Mouse (Mus musculus): ENCODE data around the gene Ripk4. TPM values are rescaled to one million over a fixed set of nuclear protein-coding genes. Genes with fewer than 3 reads are reported as not detected.

Ripk4 gene
- polyA plus RNA-seq, 2 experiments: 1.4 to 1.8 TPM

DNA sequence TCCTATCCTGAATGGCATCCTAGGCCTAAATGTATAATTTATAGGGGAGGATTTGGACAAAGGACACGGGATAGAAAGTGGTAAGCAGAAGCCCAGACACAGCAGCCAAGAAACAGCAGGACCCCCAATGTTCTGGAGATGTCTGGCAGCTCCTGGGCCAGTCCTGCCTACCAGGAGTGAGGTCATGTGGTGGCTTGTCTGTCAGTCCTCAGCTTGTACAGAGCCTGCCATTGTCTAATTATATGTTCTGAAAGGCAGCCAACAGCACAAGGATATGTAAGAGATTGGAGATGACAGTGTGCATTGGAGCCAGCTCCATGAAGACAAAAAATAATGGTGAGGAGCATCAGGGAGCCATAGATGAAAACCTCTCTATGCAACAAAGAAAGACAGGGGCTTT, 61.7 kb downstream of the Ripk4 start:
- no peak overlapping the region for H3K4me2 ChIP-seq (ENCODE audit: low read depth)
- H3K9ac ChIP-seq (replicated peaks): no peak overlapping the region
- TF ChIP-seq EP300 (IDR thresholded peaks at IDR 0.05; ENCODE audit: low read depth) (no peak), CTCF (IDR thresholded peaks at IDR 0.05; ENCODE audit: low read depth) (no peak)
- no peaks in the 10 kb centered on the region for H3K36me3 ChIP-seq (replicated peaks; ENCODE audit: control insufficient read depth, insufficient read depth, low read depth)
- H3K4me1 ChIP-seq (replicated peaks; ENCODE audit: control insufficient read depth in 2 of 2, insufficient read depth in 2 of 2, low read length in 1 of 2): no peaks in the 10 kb centered on the region
- H3K27ac ChIP-seq: no peak overlapping the region
- ATAC-seq (ENCODE audit: insufficient read depth) (no peak), DNase-seq (ENCODE audit: low read depth in 3 of 3, low spot score in 3 of 3) (no peak)
- 52% methylated on average over 1 of the region's 1 CpGs for WGBS (ENCODE audit: insufficient replicate concordance)
- no peaks in the 10 kb centered on the region for H3K27me3 ChIP-seq (ENCODE audit: control insufficient read depth, insufficient read depth, low read length)
- H3K9me3 ChIP-seq (ENCODE audit: control insufficient read depth, low read length): no peaks in the 10 kb centered on the region
- H3K4me3 ChIP-seq (ENCODE audit: insufficient read depth in 1 of 2, low read depth in 2 of 2, low read length in 2 of 2): no peak overlapping the region

DNA sequence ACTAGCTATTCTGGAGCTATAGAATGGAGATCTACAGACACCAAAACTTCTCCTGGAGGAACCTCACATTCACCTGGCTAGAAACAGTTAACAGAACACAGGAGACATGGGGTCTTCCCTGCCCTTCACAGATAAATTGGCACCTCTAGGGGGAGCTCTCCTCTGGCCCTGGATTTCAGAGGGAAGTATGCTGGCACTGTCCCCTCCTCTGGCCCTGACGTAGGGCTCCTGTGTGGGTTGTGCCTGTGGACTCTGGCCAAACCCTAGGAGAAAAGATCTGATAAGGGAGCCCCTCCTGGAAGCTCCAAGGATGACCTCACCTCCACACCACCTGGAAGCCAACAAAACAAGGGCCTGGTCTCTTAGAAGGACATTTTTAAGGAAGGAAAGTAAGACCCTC, 65.8 kb downstream of the Ripk4 start:
- Histone ChIP-seq H3K9ac (replicated peaks) (no peak overlapping the region), H3K4me1 (replicated peaks; ENCODE audit: control insufficient read depth in 2 of 2, insufficient read depth in 2 of 2, low read length in 1 of 2) (no peaks in the 10 kb centered on the region), H3K27ac (no peak overlapping the region), H3K36me3 (replicated peaks; ENCODE audit: control insufficient read depth, insufficient read depth, low read depth) (no peaks in the 10 kb centered on the region), H3K27me3 (ENCODE audit: control insufficient read depth, insufficient read depth, low read length) (no peaks in the 10 kb centered on the region), H3K4me2 (ENCODE audit: low read depth) (no peak overlapping the region), H3K9me3 (ENCODE audit: control insufficient read depth, low read length) (no peaks in the 10 kb centered on the region), H3K4me3 (ENCODE audit: insufficient read depth in 1 of 2, low read depth in 2 of 2, low read length in 2 of 2) (no peak overlapping the region)
- TF ChIP-seq EP300 (IDR thresholded peaks at IDR 0.05; ENCODE audit: low read depth) (no peak), CTCF (IDR thresholded peaks at IDR 0.05; ENCODE audit: low read depth) (peak; percentile 54)
- 11% methylated on average over 1 of the region's 1 CpGs for WGBS (ENCODE audit: insufficient replicate concordance)
- ATAC-seq (ENCODE audit: insufficient read depth) (peak; percentile 59), DNase-seq (ENCODE audit: low read depth in 3 of 3, low spot score in 3 of 3) (peak in 2 of 3 experiments; percentile 9 to 14)

- Histone ChIP-seq H3K4me1 (replicated peaks; ENCODE audit: control insufficient read depth in 2 of 2, insufficient read depth in 2 of 2, low read length in 1 of 2) (no peaks in the 10 kb centered on the region), H3K27ac (no peak overlapping the region), H3K4me2 (ENCODE audit: low read depth) (no peak overlapping the region), H3K36me3 (replicated peaks; ENCODE audit: control insufficient read depth, insufficient read depth, low read depth) (no peaks in the 10 kb centered on the region), H3K9me3 (ENCODE audit: control insufficient read depth, low read length) (no peaks in the 10 kb centered on the region), H3K27me3 (ENCODE audit: control insufficient read depth, insufficient read depth, low read length) (no peaks in the 10 kb centered on the region), H3K4me3 (ENCODE audit: insufficient read depth in 1 of 2, low read depth in 2 of 2, low read length in 2 of 2) (no peak overlapping the region), H3K9ac (replicated peaks) (no peak overlapping the region)
- TF ChIP-seq EP300 (IDR thresholded peaks at IDR 0.05; ENCODE audit: low read depth) (no peak), CTCF (IDR thresholded peaks at IDR 0.05; ENCODE audit: low read depth) (no peak)
- no peak for ATAC-seq (ENCODE audit: insufficient read depth)
- 58% methylated on average over 4 of the region's 4 CpGs for WGBS (ENCODE audit: insufficient replicate concordance)
- DNase-seq (ENCODE audit: low read depth in 3 of 3, low spot score in 3 of 3): no peak
Observed at GRCm38 (mm10) chr16:97695709-97696108, 67.9 kb downstream of the Ripk4 start.

Other genes with a start within 250 kb of the Ripk4 start
- gene Fam3b, start 249.0 kb downstream of the Ripk4 start, polyA plus RNA-seq (2012; rRNA removed): not detected in 2 replicates
- gene Fam3b, start 249.0 kb downstream of the Ripk4 start, polyA plus RNA-seq (2014; fragmentation: Nextera tagmentation; extraction: Ambion mirVana): 0.14 TPM in 1 of 2 replicates, not detected in the other
- 2.4 and 2.9 TPM in 2 replicates for gene Tmprss2, start 152.6 kb downstream of the Ripk4 start, polyA plus RNA-seq (2012; rRNA removed)
- 3.4 and 3.9 TPM in 2 replicates for gene Tmprss2, start 152.6 kb downstream of the Ripk4 start, polyA plus RNA-seq (2014; fragmentation: Nextera tagmentation; extraction: Ambion mirVana)
- 2.3 and 3.4 TPM in 2 replicates for gene Prdm15, start 88.1 kb upstream of the Ripk4 start, polyA plus RNA-seq (2012; rRNA removed)
- 1.7 and 2.7 TPM in 2 replicates for gene Prdm15, start 88.1 kb upstream of the Ripk4 start, polyA plus RNA-seq (2014; fragmentation: Nextera tagmentation; extraction: Ambion mirVana)
- gene C2cd2, start 198.8 kb upstream of the Ripk4 start, polyA plus RNA-seq (2012; rRNA removed): 1.5 and 1.9 TPM in 2 replicates
- gene C2cd2, start 198.8 kb upstream of the Ripk4 start, polyA plus RNA-seq (2014; fragmentation: Nextera tagmentation; extraction: Ambion mirVana): 4.6 and 6.2 TPM in 2 replicates
- 3.3 and 3.5 TPM in 2 replicates for gene Zbtb21, start 198.8 kb upstream of the Ripk4 start, polyA plus RNA-seq (2012; rRNA removed)
- gene Zbtb21, start 198.8 kb upstream of the Ripk4 start, polyA plus RNA-seq (2014; fragmentation: Nextera tagmentation; extraction: Ambion mirVana): 2.3 and 3.2 TPM in 2 replicates
- 7.1 and 9.7 TPM in 2 replicates for gene B230307C23Rik, start 233.5 kb upstream of the Ripk4 start, polyA plus RNA-seq (2012; rRNA removed)
- gene B230307C23Rik, start 233.5 kb upstream of the Ripk4 start, polyA plus RNA-seq (2014; fragmentation: Nextera tagmentation; extraction: Ambion mirVana): 12.2 and 12.3 TPM in 2 replicates